Mouse (Mus musculus): ENCODE data around the gene Gm47283.
"Not testable (repeated sequence)": the region's sequence is repeated elsewhere in the genome, so short reads cannot be mapped to it uniquely, and the experiment has no call there.

GRCm38 (mm10) chrY:90784438-90784837 lies at the start of gene Gm47283:
- not testable (repeated sequence) for TF ChIP-seq POLR2A (IDR thresholded peaks at IDR 0.05; ENCODE audit: borderline replicate concordance, extremely low read depth, insufficient read depth, insufficient read length, poor library complexity, severe bottlenecking); CTCF (IDR thresholded peaks at IDR 0.05; ENCODE audit: borderline replicate concordance, extremely low read depth, insufficient read depth, insufficient read length)
